Mouse (Mus musculus) G1E-ER4 (cell line): Measurements from ENCODE around the gene Ddx23. TPM values are rescaled to one million over a fixed set of nuclear protein-coding genes. Genes with fewer than 3 reads are reported as not detected.

Experiments
- GATA1 ChIP-seq: IDR thresholded peaks from one replicate; pipeline ENCODE4 v1.8.0; 2012; ENCODE audit warnings: low read length, inconsistent platforms
- polyA plus RNA-seq: library from polyadenylated mRNA; stranded (reverse); fragments of >175 nt; gene quantifications from 2 replicates; pipeline ENCODE4 v1.2.3, GENCODE M21; 2012

The Ddx23 gene
- polyA plus RNA-seq, 1 experiment: 120 TPM

- no peak for TF ChIP-seq GATA1
Measured at GRCm38 (mm10) chr15:98677977-98678376, 15.3 kb upstream of the Ddx23 start.

GRCm38 (mm10) chr15:98676940-98677728 lies 14.4 kb upstream of the Ddx23 start, which contains the start of gene Rnd1:
TSS of gene Rnd1 (minus strand) at chr15:98677461.
- no peak for TF ChIP-seq GATA1

- TF ChIP-seq GATA1: no peak
Measured at GRCm38 (mm10) chr15:98676471-98676870, 13.8 kb upstream of the Ddx23 start.

GRCm38 (mm10) chr15:98675634-98676250 lies 13.0 kb upstream of the Ddx23 start:
- no peak for TF ChIP-seq GATA1

GRCm38 (mm10) chr15:98674994-98675545 lies 12.4 kb upstream of the Ddx23 start:
- TF ChIP-seq GATA1: no peak

GRCm38 (mm10) chr15:98674284-98674993 lies 11.7 kb upstream of the Ddx23 start:
- TF ChIP-seq GATA1: no peak

- no peak for TF ChIP-seq GATA1
Measured at GRCm38 (mm10) chr15:98673732-98674131, 11.0 kb upstream of the Ddx23 start.

GRCm38 (mm10) chr15:98672592-98672991 lies 9.9 kb upstream of the Ddx23 start:
- no peak for TF ChIP-seq GATA1

GRCm38 (mm10) chr15:98664042-98664907 lies 1.6 kb upstream of the Ddx23 start:
- TF ChIP-seq GATA1: no peak

- peak; percentile 23 for TF ChIP-seq GATA1
Measured at GRCm38 (mm10) chr15:98662198-98662566, 512 bp downstream of the Ddx23 start.

GRCm38 (mm10) chr15:98656982-98657751 lies 5.5 kb downstream of the Ddx23 start:
- TF ChIP-seq GATA1: no peak

- TF ChIP-seq GATA1: no peak
Measured at GRCm38 (mm10) chr15:98652174-98652573, 10.5 kb downstream of the Ddx23 start.

- no peak for TF ChIP-seq GATA1
Measured at GRCm38 (mm10) chr15:98651431-98651830, 11.3 kb downstream of the Ddx23 start.

GRCm38 (mm10) chr15:98648071-98648470 lies 14.6 kb downstream of the Ddx23 start:
- TF ChIP-seq GATA1: no peak
